Comparison of ENCODE assay signal across 7 mouse cellular contexts in the genomic region with DNA sequence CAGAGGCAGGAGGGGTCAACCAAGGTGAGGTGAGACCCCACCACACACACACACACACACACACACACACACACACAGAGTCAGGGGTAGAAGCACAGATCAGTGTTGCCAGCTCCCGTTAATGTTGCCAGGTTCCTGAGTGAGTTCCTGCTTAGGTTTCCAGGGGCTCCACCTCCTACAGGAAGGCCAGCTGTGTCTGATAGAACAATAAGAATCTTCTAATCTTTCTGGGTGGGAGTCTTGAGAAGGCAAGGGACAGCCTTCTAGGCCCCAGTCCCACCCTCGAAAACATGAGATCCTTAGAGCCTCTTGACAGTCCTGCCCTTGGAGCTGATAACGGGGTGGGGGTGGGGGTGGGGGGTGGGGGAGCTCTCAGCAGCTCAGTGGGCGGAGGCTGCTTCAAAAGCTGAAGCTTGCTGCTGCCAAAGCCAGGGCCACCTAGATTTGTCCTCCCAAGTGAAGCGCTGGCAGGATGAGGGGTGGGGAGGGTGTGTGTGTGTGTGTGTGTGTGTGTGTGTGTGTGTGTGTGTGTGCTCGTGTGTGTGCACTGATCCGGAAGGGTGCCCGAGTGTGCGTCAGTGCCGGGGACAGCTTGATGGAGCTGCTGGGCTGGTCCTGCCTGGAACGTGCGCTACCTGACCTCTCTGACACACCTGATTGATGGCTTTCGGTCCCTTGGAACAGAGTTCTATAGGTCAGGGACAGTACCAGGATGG. TPM values are rescaled to one million over a fixed set of nuclear protein-coding genes. Genes with fewer than 3 reads are reported as not detected.
DNase-seq lines count a peak whose midpoint lies in the region; ATAC-seq and TF ChIP-seq lines count a peak whose summit lies in the region.

No protein-coding gene starts in this region.

- ATAC-seq in G1E (ENCODE audit: extremely low read depth, insufficient number of reproducible peaks, low FRiP score, poor library complexity, severe bottlenecking) = no peak
- no peak for ATAC-seq in heart, embryonic 13.5 days (ENCODE audit: extremely low read depth, insufficient number of reproducible peaks, low FRiP score, low TSS enrichment)
- ATAC-seq in kidney, embryonic 14.5 days (ENCODE audit: low FRiP score, low TSS enrichment) = 0 out of 2 replicates have a peak, but pooled peaks have one; percentile 18

- 15% methylated on average over 13 of the region's 13 CpGs for WGBS in heart, embryonic 13.5 days
- 15% methylated on average over 13 of the region's 13 CpGs for WGBS in kidney, embryonic 14.5 days

- peak overlapping the region; percentile 65; the same call in 1 of the 2 replicates for H3K4me3 ChIP-seq in G1E (ENCODE audit: low read depth, low read length)
- peak overlapping the region; percentile 66 for H3K4me3 ChIP-seq in heart, embryonic 13.5 days
- no peak overlapping the region for H3K4me3 ChIP-seq in kidney, embryonic 14.5 days (ENCODE audit: low read length)

- H3K27ac ChIP-seq in heart, embryonic 13.5 days (replicated peaks) = peak overlapping the region; percentile 85
- peak overlapping the region; percentile 37; the same call in 1 of the 2 replicates for H3K27ac ChIP-seq in kidney, embryonic 14.5 days (ENCODE audit: low read depth, low read length)

- no peaks in the 10 kb centered on the region for H3K9me3 ChIP-seq in G1E (replicated peaks)
- no peaks in the 10 kb centered on the region for H3K9me3 ChIP-seq in heart, embryonic 13.5 days
- no peaks in the 10 kb centered on the region for H3K9me3 ChIP-seq in kidney, embryonic 14.5 days (ENCODE audit: control insufficient read depth, low read length)

- H3K4me1 ChIP-seq in G1E (ENCODE audit: insufficient read depth, low read depth, low read length) = peaks cover 79% of the 10 kb centered on the region
- peaks cover 60% of the 10 kb centered on the region for H3K4me1 ChIP-seq in heart, embryonic 13.5 days
- peaks cover 16% of the 10 kb centered on the region for H3K4me1 ChIP-seq in kidney, embryonic 14.5 days (ENCODE audit: control insufficient read depth, insufficient read depth, low read length)

- H3K4me2 ChIP-seq in heart, embryonic 13.5 days = peak overlapping the region; percentile 82
- no peak overlapping the region for H3K4me2 ChIP-seq in kidney, embryonic 14.5 days (replicated peaks; ENCODE audit: low read depth, low read length)

- H3K27me3 ChIP-seq in G1E (ENCODE audit: insufficient read depth, low read length) = peaks cover 6% of the 10 kb centered on the region
- 0 out of 2 replicates have a peak, but pooled peaks cover 5% of the 10 kb centered on the region for H3K27me3 ChIP-seq in heart, embryonic 13.5 days (replicated peaks)
- peaks cover 6% of the 10 kb centered on the region; the same call in 1 of the 2 replicates for H3K27me3 ChIP-seq in kidney, embryonic 14.5 days (ENCODE audit: control insufficient read depth, insufficient read depth, low read length)

- H3K36me3 ChIP-seq in G1E (replicated peaks) = peaks cover 12% of the 10 kb centered on the region
- H3K36me3 ChIP-seq in heart, embryonic 13.5 days = no peaks in the 10 kb centered on the region
- H3K36me3 ChIP-seq in kidney, embryonic 14.5 days (ENCODE audit: control insufficient read depth, insufficient read depth, low read length) = no peaks in the 10 kb centered on the region

- TF ChIP-seq CTCF in G1E (IDR thresholded peaks at IDR 0.05; ENCODE audit: low read depth, low read length) = no peak

- peak overlapping the region; percentile 87 for H3K9ac ChIP-seq in heart, embryonic 13.5 days
- no peak overlapping the region for H3K9ac ChIP-seq in kidney, embryonic 14.5 days (ENCODE audit: low read depth, low read length)

- DNase-seq in 3134 (ENCODE audit: extremely low read depth, insufficient read length, low spot score) (peak; percentile 35), G1E (ENCODE audit: low spot score) (peak; percentile 35)
- DNase-seq in lung, postnatal 14 days = peak; percentile 66
- DNase-seq in thymus, postnatal 10 days (ENCODE audit: low spot score in 2 of 2) = no peak
- DNase-seq in thymus, postnatal 25 days = no peak

RNA-seq across cellular contexts. Expression of a gene that starts 3.4 kb away (rescaled TPM):
- 3.5 and 6.8 TPM in 2 replicates for total RNA-seq in G1E (2014; fragmentation: Nextera tagmentation)
- total RNA-seq in G1E (2017) = 2.2 TPM in 2 replicates
- 5.2 TPM in 2 replicates for polyA plus RNA-seq in G1E (2012)
- polyA plus RNA-seq in heart, embryonic 13.5 days (2015; fragmentation: Nextera tagmentation; extraction: Ambion mirVana) = 8.7 and 9.1 TPM in 2 replicates
- 2.4 and 2.8 TPM in 2 replicates for polyA plus RNA-seq in kidney, embryonic 14.5 days (2014; fragmentation: Nextera tagmentation; extraction: Ambion mirVana)

RNA-seq across cellular contexts. Expression of a gene that starts 41.7 kb away (rescaled TPM):
- total RNA-seq in G1E (2014; fragmentation: Nextera tagmentation) (15.4 and 23.8 TPM in 2 replicates), G1E (2017) (10.8 and 13.8 TPM in 2 replicates)
- polyA plus RNA-seq in G1E (2012) = 3.0 and 3.8 TPM in 2 replicates
- polyA plus RNA-seq in heart, embryonic 13.5 days (2015; fragmentation: Nextera tagmentation; extraction: Ambion mirVana) = 31.8 and 37.0 TPM in 2 replicates
- 31.6 and 35.8 TPM in 2 replicates for polyA plus RNA-seq in kidney, embryonic 14.5 days (2014; fragmentation: Nextera tagmentation; extraction: Ambion mirVana)

Comparison
In these comparisons a context has a peak if more than half of its experiments do, and no peak if none do; other contexts are left out.
1. DNase-seq: peak in 3134 (single experiment), G1E (single experiment) and lung, postnatal 14 days (single experiment); none in thymus, postnatal 10 days (0 of 2) and thymus, postnatal 25 days (single experiment).